Mouse (Mus musculus) liver, embryonic 11.5 days (tissue): Measurements from ENCODE around the gene Cdk12. TPM values are rescaled to one million over a fixed set of nuclear protein-coding genes. Genes with fewer than 3 reads are reported as not detected.
A peak's percentile ranks its signal among the peaks of the same experiment; 100 is the strongest.

Experiments used
- ATAC-seq: fragments of 200-750 bp; cut with Nextera tagmentation; replicated peaks from 2 replicates; pipeline ENCODE4 v1.8.0; 2017; ENCODE audit warnings: moderate number of reproducible peaks, mild to moderate bottlenecking, moderate TSS enrichment, moderate library complexity; ENCODE audit not compliant: low FRiP score
- DNase-seq: peaks from one replicate; pipeline ENCODE4 v3.0.0-alpha.2; 2017; ENCODE audit warnings: low spot score
- H3K27ac ChIP-seq: fragments of 300-500 bp; sonication (generic); 2 replicates; pipeline ENCODE4 v1.5.1; 2014; ENCODE audit warnings: mild to moderate bottlenecking, low read depth, low read length, control low read depth
- H3K27me3 ChIP-seq: fragments of 300-500 bp; sonication (generic); replicated peaks from 2 replicates; pipeline ENCODE4 v1.6.1; 2014; ENCODE audit warnings: low read length, mixed read lengths; ENCODE audit not compliant: control insufficient read depth, insufficient read depth
- H3K36me3 ChIP-seq: fragments of 300-500 bp; sonication (generic); 2 replicates; pipeline ENCODE4 v1.6.1; 2014; ENCODE audit warnings: mild to moderate bottlenecking, low read length, moderate library complexity, mixed read lengths; ENCODE audit not compliant: control insufficient read depth, insufficient read depth
- H3K4me1 ChIP-seq: fragments of 300-500 bp; sonication (generic); replicated peaks from 2 replicates; pipeline ENCODE4 v1.6.1; 2014; ENCODE audit warnings: low read length, mixed read lengths; ENCODE audit not compliant: control insufficient read depth, insufficient read depth
- H3K4me2 ChIP-seq: fragments of 300-500 bp; sonication (generic); 2 replicates; pipeline ENCODE4 v1.6.1; 2014; ENCODE audit warnings: mild to moderate bottlenecking, control low read depth, moderate library complexity
- H3K4me3 ChIP-seq: fragments of 300-500 bp; sonication (generic); 2 replicates; pipeline ENCODE4 v1.5.1; 2014; ENCODE audit warnings: low read depth, low read length, control low read depth
- H3K9ac ChIP-seq: fragments of 300-500 bp; sonication (generic); 2 replicates; pipeline ENCODE4 v1.6.1; 2014; ENCODE audit warnings: low read depth, low read length, control low read depth
- H3K9me3 ChIP-seq: fragments of 300-500 bp; sonication (generic); 2 replicates; pipeline ENCODE4 v1.6.1; 2016; ENCODE audit warnings: low read length, inconsistent platforms, mixed read lengths; ENCODE audit not compliant: control insufficient read depth
- WGBS: fragments of 180-500 bp; shearing (Covaris S2); extraction: QIAGEN DNeasy Blood & Tissue Kit; methylation state at CpG from one replicate; pipeline ENCODE4 v1.1.7; 2014; 5-methylcytosine and 5-hydroxymethylcytosine counted together
- polyA plus RNA-seq: library from polyadenylated mRNA; unstranded; fragments of >200 nt; fragmentation: Nextera tagmentation; extraction: Ambion mirVana; gene quantifications from 2 replicates; pipeline ENCODE4 v1.2.1, GENCODE M21; 2014

The Cdk12 gene
- polyA plus RNA-seq, 1 experiment from 2014 or later: 13.5 TPM

GRCm38 (mm10) chr11:98290906-98291305 lies 88.0 kb downstream of the Cdk12 start:
- DNase-seq: no peak
- no peaks in the 10 kb centered on the region for H3K9me3 ChIP-seq
- no peak overlapping the region for H3K27ac ChIP-seq
- H3K9ac ChIP-seq: no peak overlapping the region
- no peak for ATAC-seq
- H3K4me2 ChIP-seq: no peak overlapping the region
- WGBS: 62% methylated on average over 2 of the region's 2 CpGs
- H3K4me3 ChIP-seq: no peak overlapping the region
- H3K36me3 ChIP-seq: no peaks in the 10 kb centered on the region
- peaks cover 48% of the 10 kb centered on the region for H3K27me3 ChIP-seq
- no peaks in the 10 kb centered on the region for H3K4me1 ChIP-seq

- WGBS: 41% methylated on average over 2 of the region's 2 CpGs
- H3K27me3 ChIP-seq: peaks cover 68% of the 10 kb centered on the region
- H3K27ac ChIP-seq: no peak overlapping the region
- H3K4me3 ChIP-seq: no peak overlapping the region
- no peaks in the 10 kb centered on the region for H3K36me3 ChIP-seq
- H3K4me1 ChIP-seq: no peaks in the 10 kb centered on the region
- H3K4me2 ChIP-seq: no peak overlapping the region
- ATAC-seq (no peak), DNase-seq (no peak)
- no peaks in the 10 kb centered on the region for H3K9me3 ChIP-seq
- no peak overlapping the region for H3K9ac ChIP-seq
Measured at GRCm38 (mm10) chr11:98293070-98293469, 90.2 kb downstream of the Cdk12 start.

GRCm38 (mm10) chr11:98294188-98295012 lies 91.5 kb downstream of the Cdk12 start:
- peak overlapping the region; percentile 58 for H3K4me3 ChIP-seq
- H3K36me3 ChIP-seq: no peaks in the 10 kb centered on the region
- H3K27me3 ChIP-seq: peaks cover 76% of the 10 kb centered on the region
- H3K27ac ChIP-seq: no peak overlapping the region
- peak overlapping the region; percentile 61 for H3K9ac ChIP-seq
- DNase-seq (peak; percentile 58), ATAC-seq (no peak)
- no peaks in the 10 kb centered on the region for H3K4me1 ChIP-seq
- H3K9me3 ChIP-seq: no peaks in the 10 kb centered on the region
- peak overlapping the region; percentile 84 for H3K4me2 ChIP-seq
- WGBS: 2% methylated on average over 58 of the region's 58 CpGs

GRCm38 (mm10) chr11:98295013-98295585 lies 92.2 kb downstream of the Cdk12 start:
- H3K4me3 ChIP-seq: peak overlapping the region; percentile 58
- no peaks in the 10 kb centered on the region for H3K36me3 ChIP-seq
- DNase-seq (no peak), ATAC-seq (no peak)
- peaks cover 74% of the 10 kb centered on the region for H3K27me3 ChIP-seq
- no peaks in the 10 kb centered on the region for H3K4me1 ChIP-seq
- no peak overlapping the region for H3K27ac ChIP-seq
- no peaks in the 10 kb centered on the region for H3K9me3 ChIP-seq
- H3K4me2 ChIP-seq: peak overlapping the region; percentile 84
- H3K9ac ChIP-seq: peak overlapping the region; percentile 61
- 11% methylated on average over 9 of the region's 9 CpGs for WGBS

GRCm38 (mm10) chr11:98296277-98296676 lies 93.4 kb downstream of the Cdk12 start:
- Histone ChIP-seq H3K4me1 (no peaks in the 10 kb centered on the region), H3K36me3 (no peaks in the 10 kb centered on the region), H3K4me2 (no peak overlapping the region), H3K9ac (no peak overlapping the region), H3K27me3 (peaks cover 77% of the 10 kb centered on the region), H3K27ac (no peak overlapping the region), H3K9me3 (no peaks in the 10 kb centered on the region), H3K4me3 (no peak overlapping the region)
- 6% methylated on average over 5 of the region's 5 CpGs for WGBS
- ATAC-seq (no peak), DNase-seq (no peak)

- H3K36me3 ChIP-seq: no peaks in the 10 kb centered on the region
- 49% methylated on average over 2 of the region's 2 CpGs for WGBS
- no peaks in the 10 kb centered on the region for H3K9me3 ChIP-seq
- DNase-seq (no peak), ATAC-seq (no peak)
- H3K27me3 ChIP-seq: peaks cover 77% of the 10 kb centered on the region
- H3K4me3 ChIP-seq: no peak overlapping the region
- H3K9ac ChIP-seq: 0 out of 2 replicates have a peak overlapping the region, but pooled peaks have one; percentile 16
- H3K4me2 ChIP-seq: no peak overlapping the region
- no peak overlapping the region for H3K27ac ChIP-seq
- H3K4me1 ChIP-seq: no peaks in the 10 kb centered on the region
Measured at GRCm38 (mm10) chr11:98296916-98297315, 94.1 kb downstream of the Cdk12 start.

GRCm38 (mm10) chr11:98297778-98298177 lies 94.9 kb downstream of the Cdk12 start:
- DNase-seq: no peak
- H3K4me1 ChIP-seq: no peaks in the 10 kb centered on the region
- no peaks in the 10 kb centered on the region for H3K36me3 ChIP-seq
- no peak overlapping the region for H3K4me3 ChIP-seq
- no peaks in the 10 kb centered on the region for H3K9me3 ChIP-seq
- H3K4me2 ChIP-seq: no peak overlapping the region
- H3K27me3 ChIP-seq: peaks cover 75% of the 10 kb centered on the region
- H3K9ac ChIP-seq: no peak overlapping the region
- no peak overlapping the region for H3K27ac ChIP-seq
- 16% methylated on average over 7 of the region's 7 CpGs for WGBS
- no peak; the same call in 1 of the 2 replicates for ATAC-seq

- Histone ChIP-seq H3K9me3 (no peaks in the 10 kb centered on the region), H3K4me2 (no peak overlapping the region), H3K27ac (no peak overlapping the region), H3K4me3 (no peak overlapping the region), H3K4me1 (no peaks in the 10 kb centered on the region), H3K36me3 (no peaks in the 10 kb centered on the region), H3K27me3 (peaks cover 72% of the 10 kb centered on the region), H3K9ac (no peak overlapping the region)
- DNase-seq (no peak), ATAC-seq (no peak)
- WGBS: 28% methylated on average over 10 of the region's 10 CpGs
Measured at GRCm38 (mm10) chr11:98298484-98299205, 95.8 kb downstream of the Cdk12 start.
